Mouse (Mus musculus): Measurements from ENCODE around the gene Gm49342.

DNA sequence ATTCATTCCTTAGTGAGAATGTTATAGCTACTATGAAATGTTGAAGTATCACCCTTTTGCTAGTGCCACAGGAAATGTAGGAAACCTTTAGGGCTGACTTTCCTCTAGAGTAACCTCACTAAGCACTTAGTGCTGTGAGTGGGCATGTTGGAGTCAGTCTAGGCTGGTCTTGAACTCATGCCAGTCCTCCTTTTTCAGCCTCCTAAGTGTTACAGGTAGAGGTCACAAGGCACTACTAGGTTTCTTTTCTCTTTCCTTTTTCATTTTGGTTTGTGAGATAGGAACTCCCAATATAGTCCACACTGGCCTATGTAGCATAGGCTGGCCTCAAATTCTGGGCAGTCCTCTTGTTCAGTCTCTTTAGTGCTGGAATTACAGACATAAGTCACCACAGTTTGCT lies 48.9 kb upstream of the Gm49342 start:
- TF ChIP-seq CTCF (IDR thresholded peaks at IDR 0.05; ENCODE audit: low read depth) (no peak), EP300 (IDR thresholded peaks at IDR 0.05; ENCODE audit: low read depth) (no peak)
